Mouse (Mus musculus): ENCODE measurements at regions not wholly inside any gene's neighbourhood (a gene's known extent, or its start where the extent isn't known, plus 50 kb on each side); places are given as distances from the start of the nearest gene placed in this dataset.

- no peaks in the 10 kb centered on the region for H3K9me3 ChIP-seq
- no peak for DNase-seq (ENCODE audit: low spot score)
- H3K4me3 ChIP-seq: no peak overlapping the region
- no peak overlapping the region for H3K27ac ChIP-seq
- WGBS: 84% methylated on average over 6 of the region's 6 CpGs
- H3K4me1 ChIP-seq (replicated peaks): no peaks in the 10 kb centered on the region
- H3K36me3 ChIP-seq: no peaks in the 10 kb centered on the region
- H3K27me3 ChIP-seq (ENCODE audit: insufficient read depth, poor library complexity, severe bottlenecking): no peaks in the 10 kb centered on the region
Observed at GRCm38 (mm10) chr13:106510435-106510834, 426.3 kb downstream of the Ipo11 start.

GRCm38 (mm10) chr13:106501273-106501672 lies 435.5 kb downstream of the Ipo11 start:
- no peaks in the 10 kb centered on the region for H3K36me3 ChIP-seq
- H3K4me3 ChIP-seq: no peak overlapping the region
- no peaks in the 10 kb centered on the region for H3K9me3 ChIP-seq
- H3K27ac ChIP-seq: no peak overlapping the region
- no peak for DNase-seq (ENCODE audit: low spot score)
- H3K27me3 ChIP-seq (ENCODE audit: insufficient read depth, poor library complexity, severe bottlenecking): no peaks in the 10 kb centered on the region
- no peaks in the 10 kb centered on the region for H3K4me1 ChIP-seq (replicated peaks)
- WGBS: 86% methylated on average over 6 of the region's 6 CpGs

- Histone ChIP-seq H3K9me3 (no peaks in the 10 kb centered on the region), H3K27me3 (ENCODE audit: insufficient read depth, poor library complexity, severe bottlenecking) (no peaks in the 10 kb centered on the region), H3K4me3 (no peak overlapping the region), H3K36me3 (no peaks in the 10 kb centered on the region), H3K4me1 (replicated peaks) (no peaks in the 10 kb centered on the region), H3K27ac (no peak overlapping the region)
- 84% methylated on average over 4 of the region's 4 CpGs for WGBS
- no peak for DNase-seq (ENCODE audit: low spot score)
Observed at GRCm38 (mm10) chr13:106471264-106471663, 465.5 kb downstream of the Ipo11 start.

- Histone ChIP-seq H3K9me3 (no peaks in the 10 kb centered on the region), H3K36me3 (no peaks in the 10 kb centered on the region), H3K4me3 (no peak overlapping the region), H3K4me1 (replicated peaks) (no peaks in the 10 kb centered on the region), H3K27me3 (ENCODE audit: insufficient read depth, poor library complexity, severe bottlenecking) (no peaks in the 10 kb centered on the region), H3K27ac (no peak overlapping the region)
- WGBS: 83% methylated on average over 6 of the region's 6 CpGs
- no peak for DNase-seq (ENCODE audit: low spot score)
Observed at GRCm38 (mm10) chr13:106454366-106454927, 482.3 kb downstream of the Ipo11 start.

- H3K27me3 ChIP-seq (ENCODE audit: insufficient read depth, poor library complexity, severe bottlenecking): no peaks in the 10 kb centered on the region
- 58% methylated on average over 3 of the region's 3 CpGs for WGBS
- DNase-seq (ENCODE audit: low spot score): no peak
- H3K36me3 ChIP-seq: no peaks in the 10 kb centered on the region
- no peaks in the 10 kb centered on the region for H3K4me1 ChIP-seq (replicated peaks)
- H3K4me3 ChIP-seq: no peak overlapping the region
- H3K9me3 ChIP-seq: no peaks in the 10 kb centered on the region
- H3K27ac ChIP-seq: no peak overlapping the region
Observed at GRCm38 (mm10) chr13:106432165-106432564, 504.6 kb downstream of the Ipo11 start.

- 50% methylated on average over 1 of the region's 1 CpGs for WGBS
Observed at GRCm38 (mm10) chr13:106406608-106407038, 530.1 kb downstream of the Ipo11 start.

GRCm38 (mm10) chr13:106392642-106393041 lies 544.1 kb downstream of the Ipo11 start:
- Histone ChIP-seq H3K4me3 (no peak overlapping the region), H3K27ac (no peak overlapping the region), H3K36me3 (no peaks in the 10 kb centered on the region), H3K4me1 (replicated peaks) (0 out of 2 replicates have a peak, but pooled peaks cover 2% of the 10 kb centered on the region), H3K9me3 (no peaks in the 10 kb centered on the region), H3K27me3 (ENCODE audit: insufficient read depth, poor library complexity, severe bottlenecking) (no peaks in the 10 kb centered on the region)
- no peak for DNase-seq (ENCODE audit: low spot score)
- 84% methylated on average over 8 of the region's 8 CpGs for WGBS

More at GRCm38 (mm10) chr13:106406608-106407038, 530.1 kb downstream of the Ipo11 start:
- Histone ChIP-seq H3K9me3 (no peaks in the 10 kb centered on the region), H3K27me3 (ENCODE audit: insufficient read depth, poor library complexity, severe bottlenecking) (no peaks in the 10 kb centered on the region), H3K4me3 (no peak overlapping the region), H3K36me3 (no peaks in the 10 kb centered on the region), H3K4me1 (replicated peaks) (no peaks in the 10 kb centered on the region), H3K27ac (no peak overlapping the region)
- no peak for DNase-seq (ENCODE audit: low spot score)

GRCm38 (mm10) chr13:106388634-106389033 lies 548.1 kb downstream of the Ipo11 start:
- Histone ChIP-seq H3K4me1 (replicated peaks) (0 out of 2 replicates have a peak, but pooled peaks cover under 1% of the 10 kb centered on the region), H3K27me3 (ENCODE audit: insufficient read depth, poor library complexity, severe bottlenecking) (no peaks in the 10 kb centered on the region), H3K9me3 (no peaks in the 10 kb centered on the region), H3K4me3 (no peak overlapping the region), H3K27ac (no peak overlapping the region), H3K36me3 (no peaks in the 10 kb centered on the region)
- 86% methylated on average over 4 of the region's 4 CpGs for WGBS
- no peak for DNase-seq (ENCODE audit: low spot score)

- DNase-seq (ENCODE audit: low spot score): no peak
- no peaks in the 10 kb centered on the region for H3K4me1 ChIP-seq (replicated peaks)
- H3K4me3 ChIP-seq: no peak overlapping the region
- H3K9me3 ChIP-seq: no peaks in the 10 kb centered on the region
- no peaks in the 10 kb centered on the region for H3K36me3 ChIP-seq
- no peaks in the 10 kb centered on the region for H3K27me3 ChIP-seq (ENCODE audit: insufficient read depth, poor library complexity, severe bottlenecking)
- WGBS: 77% methylated on average over 7 of the region's 7 CpGs
- no peak overlapping the region for H3K27ac ChIP-seq
Observed at GRCm38 (mm10) chr13:106367589-106367988, 569.2 kb downstream of the Ipo11 start.

GRCm38 (mm10) chr13:106352614-106353409 lies 583.9 kb downstream of the Ipo11 start:
- H3K9me3 ChIP-seq: no peaks in the 10 kb centered on the region
- no peak for DNase-seq (ENCODE audit: low spot score)
- H3K36me3 ChIP-seq: no peaks in the 10 kb centered on the region
- no peak overlapping the region for H3K27ac ChIP-seq
- 83% methylated on average over 4 of the region's 4 CpGs for WGBS
- no peak overlapping the region for H3K4me3 ChIP-seq
- H3K27me3 ChIP-seq (ENCODE audit: insufficient read depth, poor library complexity, severe bottlenecking): no peaks in the 10 kb centered on the region
- no peaks in the 10 kb centered on the region for H3K4me1 ChIP-seq (replicated peaks)

- no peaks in the 10 kb centered on the region for H3K27me3 ChIP-seq (ENCODE audit: insufficient read depth, poor library complexity, severe bottlenecking)
- no peak overlapping the region for H3K4me3 ChIP-seq
- no peak overlapping the region for H3K27ac ChIP-seq
- DNase-seq (ENCODE audit: low spot score): no peak
- H3K9me3 ChIP-seq: no peaks in the 10 kb centered on the region
- H3K4me1 ChIP-seq (replicated peaks): no peaks in the 10 kb centered on the region
- no peaks in the 10 kb centered on the region for H3K36me3 ChIP-seq
Observed at GRCm38 (mm10) chr13:106332025-106332424, 604.7 kb downstream of the Ipo11 start.

GRCm38 (mm10) chr13:106318980-106319379 lies 617.8 kb downstream of the Ipo11 start:
- 64% methylated on average over 3 of the region's 3 CpGs for WGBS
- Histone ChIP-seq H3K4me3 (no peak overlapping the region), H3K27me3 (ENCODE audit: insufficient read depth, poor library complexity, severe bottlenecking) (no peaks in the 10 kb centered on the region), H3K36me3 (no peaks in the 10 kb centered on the region), H3K4me1 (replicated peaks) (no peaks in the 10 kb centered on the region), H3K9me3 (no peaks in the 10 kb centered on the region), H3K27ac (no peak overlapping the region)
- no peak for DNase-seq (ENCODE audit: low spot score)

GRCm38 (mm10) chr13:106318476-106318875 lies 618.3 kb downstream of the Ipo11 start:
- Histone ChIP-seq H3K9me3 (no peaks in the 10 kb centered on the region), H3K4me3 (no peak overlapping the region), H3K27ac (no peak overlapping the region), H3K27me3 (ENCODE audit: insufficient read depth, poor library complexity, severe bottlenecking) (no peaks in the 10 kb centered on the region), H3K4me1 (replicated peaks) (no peaks in the 10 kb centered on the region), H3K36me3 (no peaks in the 10 kb centered on the region)
- DNase-seq (ENCODE audit: low spot score): no peak
- 85% methylated on average over 6 of the region's 6 CpGs for WGBS

Measured in hindbrain, embryonic 10.5 days (tissue).